Mouse (Mus musculus) cortical plate, adult 2 months (tissue): ENCODE measurements around the gene Pcnx3.
A peak's percentile ranks its signal among the peaks of the same experiment; 100 is the strongest.

ENCODE experiments used
- CTCF ChIP-seq: fragments of 200-500 bp; IDR thresholded peaks from 2 replicates; pipeline ENCODE4 v1.5.1; 2011; ENCODE audit warnings: mild to moderate bottlenecking, control low read depth, low read length; ENCODE audit not compliant: insufficient read depth; ENCODE audit errors: extremely low read depth
- POLR2A ChIP-seq: fragments of 200-500 bp; IDR thresholded peaks from 2 replicates; pipeline ENCODE4 v1.6.1; 2011; ENCODE audit warnings: mild to moderate bottlenecking, low read length, control low read depth; ENCODE audit not compliant: insufficient read depth; ENCODE audit errors: extremely low read depth

GRCm38 (mm10) chr19:5641021-5641420 is 47.7 kb downstream of the Pcnx3 start:
- TF ChIP-seq POLR2A = peak; percentile 8; the same call in 1 of the 2 replicates
- no peak for TF ChIP-seq CTCF
